Mouse (Mus musculus) small intestine, adult 2 months (tissue): ENCODE measurements around the gene Ssbp1. TPM values are rescaled to one million over a fixed set of nuclear protein-coding genes. Genes with fewer than 3 reads are reported as not detected.

Experiments
- H3K27ac ChIP-seq: fragments of 200-500 bp; 2 replicates; pipeline ENCODE4 v1.5.1; 2012; ENCODE audit warnings: low read depth, low read length, control low read depth, inconsistent platforms; ENCODE audit not compliant: insufficient read depth
- H3K27me3 ChIP-seq: fragments of 200-500 bp; 2 replicates; pipeline ENCODE4 v1.6.1; 2012; ENCODE audit warnings: mild to moderate bottlenecking, moderate library complexity, low read length, inconsistent platforms; ENCODE audit not compliant: control insufficient read depth, insufficient read depth
- H3K36me3 ChIP-seq: fragments of 200-500 bp; 2 replicates; pipeline ENCODE4 v1.6.1; 2012; ENCODE audit warnings: mild to moderate bottlenecking, low read length, control low read depth, inconsistent platforms; ENCODE audit not compliant: control insufficient read depth, insufficient read depth
- H3K4me1 ChIP-seq: fragments of 200-500 bp; 2 replicates; pipeline ENCODE4 v1.6.1; 2012; ENCODE audit warnings: low read length, inconsistent platforms, mixed read lengths; ENCODE audit not compliant: control insufficient read depth, insufficient read depth, insufficient read length
- H3K4me3 ChIP-seq: fragments of 200-500 bp; 2 replicates; pipeline ENCODE4 v1.5.1; 2012; ENCODE audit warnings: low read depth, mild to moderate bottlenecking, control low read depth, inconsistent platforms, low read length, moderate library complexity
- CTCF ChIP-seq: fragments of 200-500 bp; IDR thresholded peaks from 2 replicates; pipeline ENCODE4 v1.5.1; 2012; ENCODE audit warnings: low read depth, mild to moderate bottlenecking, control low read depth, inconsistent platforms, low read length, moderate library complexity, mixed read lengths; ENCODE audit not compliant: insufficient replicate concordance, insufficient read length; ENCODE audit errors: extremely low read depth
- POLR2A ChIP-seq: fragments of 200-500 bp; IDR thresholded peaks from 2 replicates; pipeline ENCODE4 v1.6.1; 2012; ENCODE audit warnings: low read depth, mild to moderate bottlenecking, control low read depth, inconsistent platforms, low read length, moderate library complexity
- WGBS: fragments of 180-500 bp; shearing (Covaris S2); methylation state at CpG from one replicate; pipeline ENCODE4 v1.1.7; 2018; 5-methylcytosine and 5-hydroxymethylcytosine counted together
- polyA plus RNA-seq: library from polyadenylated mRNA; depleted of rRNA; stranded (reverse); fragments of >200 nt; gene quantifications from 2 replicates; pipeline ENCODE4 v1.2.3, GENCODE M21; 2012

The Ssbp1 gene
- polyA plus RNA-seq, 1 experiment = 3.3 TPM

- 80% methylated on average over 5 of the region's 5 CpGs for WGBS
- H3K4me3 ChIP-seq = no peak within 1 kb of the TSS
- TF ChIP-seq POLR2A (no peak), CTCF (no peak)
These were observed 32.2 kb upstream of the Ssbp1 start, which contains the start of gene Wee2 for GRCm38 (mm10) chr6:40438936-40439335. Gene Wee2, plus strand, starts transcription at chr6:40439088.

DNA sequence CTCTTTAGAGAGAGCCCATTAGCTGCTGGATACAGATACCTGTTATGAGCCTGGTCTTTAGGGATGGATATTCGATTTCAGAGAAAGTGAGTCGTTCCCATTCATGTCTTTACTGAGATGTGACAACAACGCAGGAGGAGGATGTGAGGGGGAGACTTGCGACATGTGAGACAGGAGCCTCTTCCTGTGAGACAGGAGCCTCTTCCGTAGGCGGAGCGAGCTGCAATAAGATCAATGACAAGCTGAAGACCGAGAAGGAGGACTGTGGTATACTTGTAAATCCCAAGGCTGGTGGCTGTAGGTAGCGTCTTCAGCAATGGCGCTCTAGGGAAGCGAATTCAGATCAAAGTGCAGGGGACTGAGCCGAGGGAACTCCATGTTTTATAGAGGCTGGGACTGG is 31.4 kb upstream of the Ssbp1 start:
- TF ChIP-seq CTCF = no peak
- TF ChIP-seq POLR2A = no peak
- H3K27me3 ChIP-seq = peaks cover 2% of the 10 kb centered on the region; the same call in 1 of the 2 replicates
- H3K4me3 ChIP-seq = no peak overlapping the region
- H3K36me3 ChIP-seq = no peaks in the 10 kb centered on the region
- no peak overlapping the region for H3K27ac ChIP-seq
- H3K4me1 ChIP-seq = peaks cover 5% of the 10 kb centered on the region; the same call in 1 of the 2 replicates
- WGBS = 50% methylated on average over 12 of the region's 12 CpGs

More at GRCm38 (mm10) chr6:40438936-40439335, 32.2 kb upstream of the Ssbp1 start, which contains the start of gene Wee2:
- Histone ChIP-seq H3K27me3 (peaks cover 2% of the 10 kb centered on the region; the same call in 1 of the 2 replicates), H3K4me1 (peaks cover 5% of the 10 kb centered on the region; the same call in 1 of the 2 replicates), H3K36me3 (no peaks in the 10 kb centered on the region), H3K27ac (no peak within 1 kb of the TSS)

DNA sequence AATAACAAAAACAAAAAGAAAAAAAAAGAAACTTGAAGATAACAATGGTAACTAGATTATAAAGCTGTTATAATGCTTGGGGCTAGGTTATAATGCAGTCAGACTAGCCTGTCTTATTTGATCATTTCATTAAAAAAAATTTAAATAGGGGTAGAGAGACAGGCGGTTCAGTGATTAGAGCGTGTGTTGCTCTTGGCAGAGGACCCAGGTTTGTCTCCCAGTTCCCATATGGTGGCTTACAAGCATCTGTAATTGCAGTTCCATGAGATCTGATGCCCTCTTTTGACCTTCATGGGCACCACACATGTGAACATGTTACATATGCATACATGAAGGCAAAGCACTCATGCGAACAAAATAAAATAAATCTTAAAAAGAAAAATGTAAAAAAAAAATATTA is 29.9 kb upstream of the Ssbp1 start:
- Histone ChIP-seq H3K36me3 (no peaks in the 10 kb centered on the region), H3K4me3 (no peak overlapping the region), H3K27me3 (peaks cover 2% of the 10 kb centered on the region; the same call in 1 of the 2 replicates), H3K27ac (no peak overlapping the region), H3K4me1 (peaks cover 3% of the 10 kb centered on the region; the same call in 1 of the 2 replicates)
- TF ChIP-seq POLR2A = no peak
- no peak for TF ChIP-seq CTCF
- 59% methylated on average over 3 of the region's 3 CpGs for WGBS

- TF ChIP-seq POLR2A (no peak), CTCF (no peak)
- Histone ChIP-seq H3K4me3 (no peak overlapping the region), H3K4me1 (peaks cover 2% of the 10 kb centered on the region; the same call in 1 of the 2 replicates), H3K27me3 (peaks cover 2% of the 10 kb centered on the region; the same call in 1 of the 2 replicates), H3K36me3 (no peaks in the 10 kb centered on the region), H3K27ac (no peak overlapping the region)
- WGBS = 28% methylated on average over 3 of the region's 3 CpGs
These were observed 29.4 kb upstream of the Ssbp1 start for GRCm38 (mm10) chr6:40441755-40442154.

GRCm38 (mm10) chr6:40443281-40443928 is 27.7 kb upstream of the Ssbp1 start:
- H3K27me3 ChIP-seq = peaks cover 2% of the 10 kb centered on the region; the same call in 1 of the 2 replicates
- H3K4me1 ChIP-seq = peaks cover 2% of the 10 kb centered on the region; the same call in 1 of the 2 replicates
- H3K27ac ChIP-seq = no peak overlapping the region
- no peak overlapping the region for H3K4me3 ChIP-seq
- TF ChIP-seq POLR2A (no peak), CTCF (no peak)
- no peaks in the 10 kb centered on the region for H3K36me3 ChIP-seq
- WGBS = 31% methylated on average over 10 of the region's 10 CpGs

- H3K4me3 ChIP-seq = no peak overlapping the region
- no peaks in the 10 kb centered on the region for H3K36me3 ChIP-seq
- H3K27ac ChIP-seq = no peak overlapping the region
- no peaks in the 10 kb centered on the region for H3K4me1 ChIP-seq
- H3K27me3 ChIP-seq = no peaks in the 10 kb centered on the region
- no peak for TF ChIP-seq CTCF
- TF ChIP-seq POLR2A = no peak
These were observed 22.5 kb upstream of the Ssbp1 start for GRCm38 (mm10) chr6:40448626-40449025.

DNA sequence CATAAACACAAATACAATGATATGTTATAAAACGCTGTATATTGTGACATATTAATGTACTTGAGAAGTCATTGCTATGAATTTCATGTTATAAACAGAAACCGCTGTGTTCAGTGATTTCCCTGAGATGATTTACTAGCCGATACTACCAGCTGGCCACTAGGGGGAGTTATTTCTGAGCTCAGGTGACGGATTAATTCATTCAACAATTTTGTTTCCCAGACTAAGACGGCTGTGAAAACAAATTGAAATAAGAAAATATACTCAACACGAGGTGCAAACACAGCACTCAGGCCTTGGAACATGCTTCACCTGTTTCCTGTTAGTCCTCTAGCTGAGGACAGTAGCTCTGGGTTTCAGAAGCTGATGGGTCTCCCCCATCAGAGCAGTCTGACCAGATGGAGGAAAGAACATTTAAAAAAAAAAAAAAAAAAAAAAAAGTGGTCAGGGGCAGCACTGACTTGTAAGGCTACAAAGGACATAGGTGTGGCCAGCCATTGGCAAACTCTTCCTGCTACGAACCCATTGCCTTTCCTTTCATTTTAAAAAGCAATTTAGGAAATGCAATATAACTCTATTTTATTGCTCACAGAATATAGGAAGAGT is 16.6 kb upstream of the Ssbp1 start:
- no peak overlapping the region for H3K27ac ChIP-seq
- no peak overlapping the region for H3K4me3 ChIP-seq
- H3K36me3 ChIP-seq = no peaks in the 10 kb centered on the region
- no peaks in the 10 kb centered on the region for H3K4me1 ChIP-seq
- 18% methylated on average over 7 of the region's 7 CpGs for WGBS
- TF ChIP-seq POLR2A (no peak), CTCF (peak; percentile 8; the same call in 1 of the 2 replicates)
- no peaks in the 10 kb centered on the region; the same call in 1 of the 2 replicates for H3K27me3 ChIP-seq
